Mouse (Mus musculus): ENCODE measurements around the gene Spocd1. TPM values are rescaled to one million over a fixed set of nuclear protein-coding genes. Genes with fewer than 3 reads are reported as not detected.

Gene Spocd1
- polyA plus RNA-seq, 1 experiment from 2014 or later = not detected

Other genes starting within 250 kb of the Spocd1 start
- 2.5 and 3.5 TPM in 2 replicates for gene Tmem39b, start 232.4 kb upstream of the Spocd1 start, polyA plus RNA-seq (2015; fragmentation: Nextera tagmentation; extraction: Ambion mirVana)
- gene Khdrbs1, start 186.9 kb upstream of the Spocd1 start, polyA plus RNA-seq (2015; fragmentation: Nextera tagmentation; extraction: Ambion mirVana) = 25.7 and 26.1 TPM in 2 replicates
- gene Ptp4a2, start 118.0 kb upstream of the Spocd1 start, polyA plus RNA-seq (2015; fragmentation: Nextera tagmentation; extraction: Ambion mirVana) = 140 and 174 TPM in 2 replicates
- gene Adgrb2, start 55.6 kb downstream of the Spocd1 start, polyA plus RNA-seq (2015; fragmentation: Nextera tagmentation; extraction: Ambion mirVana) = 0.06 and 0.22 TPM in 2 replicates
- gene Col16a1, start 118.6 kb downstream of the Spocd1 start, polyA plus RNA-seq (2015; fragmentation: Nextera tagmentation; extraction: Ambion mirVana) = 3.4 and 3.6 TPM in 2 replicates
- 41.2 and 46.9 TPM in 2 replicates for gene Pef1, start 173.3 kb downstream of the Spocd1 start, polyA plus RNA-seq (2015; fragmentation: Nextera tagmentation; extraction: Ambion mirVana)
- gene Hcrtr1, start 210.1 kb downstream of the Spocd1 start, polyA plus RNA-seq (2015; fragmentation: Nextera tagmentation; extraction: Ambion mirVana) = not detected in 2 replicates
- 41.1 and 47.6 TPM in 2 replicates for gene Tinagl1, start 245.9 kb downstream of the Spocd1 start, polyA plus RNA-seq (2015; fragmentation: Nextera tagmentation; extraction: Ambion mirVana)

Measured in liver, embryonic 15.5 days (tissue).